Mouse (Mus musculus) spleen, adult 18-20 months (tissue): Measurements from ENCODE around the gene C1qbp.

Experiments
- DNase-seq, 2 experiments: peaks; one replicate each; pipeline ENCODE4 v3.0.0; 2022; ENCODE audit warnings: mixed read lengths in 2 of 2

C1qbp gene

DNA sequence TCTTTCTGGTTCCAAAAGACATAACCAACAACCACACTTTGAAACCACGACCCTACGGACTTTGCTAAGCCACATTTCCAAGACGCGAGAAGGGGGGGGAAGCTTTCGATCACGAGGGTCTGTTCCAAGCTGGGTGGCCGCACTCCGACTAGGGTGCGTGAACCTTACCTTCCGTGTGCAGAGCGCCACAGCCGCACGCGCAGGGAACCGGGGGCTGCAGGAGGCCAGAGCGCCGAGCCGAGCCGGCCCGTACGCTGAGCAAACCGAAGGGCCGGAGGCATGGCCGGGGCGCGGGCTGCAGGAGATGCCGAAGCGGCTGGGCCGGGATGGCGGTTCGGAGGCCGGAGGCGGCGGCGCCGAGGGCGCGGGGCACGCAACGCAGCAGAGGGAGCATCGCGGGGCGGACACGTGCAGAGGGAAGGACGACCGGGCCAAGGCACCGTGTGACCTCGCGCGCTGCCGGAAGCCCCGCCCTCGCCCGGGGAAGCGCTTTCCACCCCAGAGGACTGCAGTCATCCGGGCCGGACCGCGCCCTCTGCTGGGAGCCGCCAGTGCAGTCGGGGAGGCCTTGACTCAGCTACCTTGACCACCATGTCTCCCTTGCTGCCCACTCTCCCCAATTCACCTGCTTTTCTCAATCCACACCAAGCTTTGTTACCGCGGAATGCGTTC, at the start of gene C1qbp:
TSS of gene C1qbp (minus strand) at position 470 of the 672 bp plus-strand sequence.
- DNase-seq = peak; percentile 86 to 96

GRCm38 (mm10) chr11:71032070-71032469, 49.2 kb upstream of the C1qbp start:
- DNase-seq = no peak

DNA sequence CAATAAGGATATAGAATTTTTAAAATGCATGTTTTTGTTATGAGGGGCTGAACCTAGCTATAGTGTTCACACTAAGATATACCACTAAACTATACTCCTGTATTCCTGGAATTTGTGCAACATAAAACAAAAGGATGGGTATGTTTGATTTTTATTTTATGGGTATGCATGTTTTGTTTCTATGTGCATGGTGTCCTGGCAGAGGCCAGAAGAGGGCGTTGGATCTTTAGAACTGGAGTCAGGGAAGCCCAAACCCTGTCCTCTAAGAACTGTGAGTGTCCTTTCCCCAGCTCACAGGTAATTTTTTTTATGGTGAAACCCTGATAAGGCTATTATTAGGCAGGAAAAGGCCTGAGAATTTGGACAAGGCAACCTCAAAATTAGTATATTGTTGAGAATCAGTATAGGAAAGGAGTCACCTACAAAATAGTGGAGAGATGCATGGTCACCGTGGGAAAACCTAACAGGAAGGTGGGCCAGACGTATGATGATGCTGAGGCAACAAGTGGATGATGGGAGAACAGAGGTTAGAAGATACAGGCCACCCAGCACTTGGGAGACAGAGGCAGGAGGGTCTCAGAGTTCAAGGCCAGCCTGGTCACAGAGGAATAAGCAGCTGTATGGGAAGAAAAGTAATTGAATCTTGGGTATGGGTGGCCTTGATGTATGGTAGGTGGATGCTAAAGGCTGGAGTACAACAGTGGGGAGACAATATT, 46.7 kb upstream of the C1qbp start:
- DNase-seq = no peak

GRCm38 (mm10) chr11:71028280-71028679, 45.5 kb upstream of the C1qbp start:
- DNase-seq = no peak

DNA sequence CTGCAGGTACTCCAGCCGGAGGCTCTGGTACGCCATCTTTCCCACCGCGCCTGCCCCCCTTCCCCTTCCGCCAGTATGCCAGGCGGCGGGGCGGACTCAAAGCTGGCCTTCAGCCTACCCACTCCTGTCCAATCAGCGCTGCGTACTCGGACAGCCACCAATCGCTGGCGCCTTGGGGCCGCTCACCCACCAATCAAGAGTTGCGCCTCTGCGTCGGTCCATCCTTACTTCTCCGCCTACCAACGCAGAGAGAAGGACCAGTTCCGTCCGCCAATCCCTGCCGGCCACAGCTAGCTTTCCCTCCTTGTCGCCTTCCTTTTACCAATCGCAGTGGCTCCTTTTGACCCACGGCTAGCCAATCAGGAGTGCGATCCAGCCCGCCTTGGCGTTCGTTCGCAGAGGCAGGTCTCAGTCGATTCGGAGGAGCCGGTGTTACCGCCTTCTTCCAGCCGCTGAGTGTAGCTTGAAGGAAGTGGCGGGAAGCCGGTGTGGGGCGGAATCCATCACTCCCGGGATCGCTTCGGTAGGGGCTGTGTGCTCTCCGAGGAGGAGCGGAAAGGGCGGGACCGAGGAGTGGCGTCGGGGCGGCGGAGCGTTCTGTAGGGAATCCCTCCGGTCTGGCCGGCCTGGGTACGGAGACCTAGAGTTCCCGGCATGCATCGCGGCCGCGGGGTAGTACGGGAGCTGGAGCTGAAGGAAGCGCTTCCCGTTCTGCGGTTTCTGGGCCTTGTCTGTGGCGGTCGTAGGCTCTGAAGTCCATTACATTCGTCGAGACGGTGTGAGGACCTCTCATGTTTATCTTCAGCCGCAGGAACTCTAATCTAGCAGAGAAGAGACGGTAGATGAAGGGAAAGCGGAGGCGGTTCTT, 36.6 kb upstream of the C1qbp start, which contains the start of the genes Mis12 and Derl2:
TSS of gene Mis12 (plus strand) at position 411 of the 868 bp plus-strand sequence.
TSS of gene Derl2 (minus strand) at position 641 of the 868 bp plus-strand sequence.
- DNase-seq = peak; percentile 91 to 96

GRCm38 (mm10) chr11:71018416-71019200, 35.8 kb upstream of the C1qbp start:
- no peak for DNase-seq

- DNase-seq = no peak
Observed at GRCm38 (mm10) chr11:71017051-71017450, 34.2 kb upstream of the C1qbp start.

DNA sequence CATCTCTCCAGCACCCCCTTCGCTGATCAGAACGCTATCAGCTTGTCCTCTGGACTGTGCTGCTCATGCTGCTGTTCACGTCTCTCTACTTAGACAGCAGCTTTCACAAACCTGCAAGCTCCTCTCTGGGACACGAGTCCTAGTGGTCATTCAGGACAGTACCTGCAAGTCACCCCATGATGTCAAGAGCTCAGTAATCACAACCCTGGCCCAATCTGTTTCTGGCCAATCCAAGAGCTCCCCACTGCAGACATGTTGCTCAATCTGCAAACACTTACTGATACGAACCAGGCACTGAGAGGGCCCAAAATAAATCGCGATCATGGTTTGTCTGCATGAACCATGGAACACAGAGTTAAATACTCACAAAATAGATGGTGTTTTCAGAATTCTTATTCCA, 29.9 kb upstream of the C1qbp start:
- no peak for DNase-seq

DNA sequence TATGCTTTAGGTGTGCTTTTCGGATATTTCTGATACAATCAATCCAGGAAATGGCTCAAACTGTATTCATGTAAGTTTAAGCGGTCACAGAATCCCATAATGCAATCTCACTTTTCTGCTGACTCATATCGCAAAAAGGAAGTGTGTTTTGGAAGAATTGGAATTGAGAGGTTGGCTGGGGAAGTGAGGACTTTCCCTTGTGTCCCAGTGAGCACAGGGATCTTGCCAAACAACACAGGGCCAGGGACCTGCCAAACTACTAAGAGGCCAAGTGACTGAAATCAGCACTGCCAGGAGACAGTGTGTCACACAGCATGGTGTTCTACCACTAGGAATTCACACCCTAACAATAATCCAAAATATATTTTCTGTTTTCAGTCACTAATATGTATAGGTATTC, 25.5 kb upstream of the C1qbp start:
- DNase-seq = no peak

- no peak for DNase-seq
Observed at GRCm38 (mm10) chr11:71007831-71008230, 25.0 kb upstream of the C1qbp start.

DNA sequence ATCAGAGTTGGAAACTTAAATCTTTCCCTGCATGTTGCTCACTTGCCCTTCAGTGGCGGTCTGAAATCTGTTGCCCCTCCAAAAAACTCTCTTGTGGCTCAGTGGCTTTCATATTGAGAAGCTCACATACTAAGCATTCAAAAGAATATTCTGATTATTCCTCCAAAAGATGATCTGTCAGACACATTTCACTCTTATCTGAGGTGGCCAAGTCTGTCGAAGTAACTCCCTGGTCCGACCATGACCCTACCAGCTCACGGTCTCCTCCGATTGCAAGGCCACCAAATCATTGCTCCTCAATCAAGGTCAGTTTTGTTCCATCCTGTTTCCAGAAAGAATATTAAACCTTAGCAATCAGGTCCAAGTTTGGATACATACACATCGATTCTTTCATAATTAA, 24.2 kb upstream of the C1qbp start:
- no peak for DNase-seq

GRCm38 (mm10) chr11:71005046-71005445, 22.2 kb upstream of the C1qbp start:
- DNase-seq = no peak

DNA sequence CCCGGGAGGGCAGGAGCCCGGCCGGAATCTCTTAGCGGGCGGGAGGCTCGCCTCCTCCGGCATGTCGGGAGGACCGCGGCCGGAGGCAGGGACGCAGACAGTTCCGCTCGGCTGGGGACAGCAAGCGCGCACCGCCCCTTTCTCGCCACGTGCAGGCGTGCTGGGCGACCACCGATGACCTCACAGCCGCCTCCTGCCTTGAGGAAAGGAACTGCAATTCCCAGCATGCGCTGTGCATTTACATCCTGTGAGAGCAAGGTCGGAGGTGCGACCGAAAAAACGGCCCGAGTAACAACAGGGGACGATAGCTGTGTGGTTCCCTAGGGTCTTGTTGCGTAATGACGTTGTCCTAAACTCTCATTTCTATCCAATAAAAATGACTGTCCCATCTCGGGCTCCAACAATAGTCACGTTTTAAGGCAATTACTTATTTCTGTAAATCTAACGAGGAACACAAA, 21.5 kb upstream of the C1qbp start, which contains the start of gene Dhx33:
TSS of gene Dhx33 (minus strand) at position 122 of the 458 bp plus-strand sequence.
- DNase-seq = peak; percentile 91 to 94

DNA sequence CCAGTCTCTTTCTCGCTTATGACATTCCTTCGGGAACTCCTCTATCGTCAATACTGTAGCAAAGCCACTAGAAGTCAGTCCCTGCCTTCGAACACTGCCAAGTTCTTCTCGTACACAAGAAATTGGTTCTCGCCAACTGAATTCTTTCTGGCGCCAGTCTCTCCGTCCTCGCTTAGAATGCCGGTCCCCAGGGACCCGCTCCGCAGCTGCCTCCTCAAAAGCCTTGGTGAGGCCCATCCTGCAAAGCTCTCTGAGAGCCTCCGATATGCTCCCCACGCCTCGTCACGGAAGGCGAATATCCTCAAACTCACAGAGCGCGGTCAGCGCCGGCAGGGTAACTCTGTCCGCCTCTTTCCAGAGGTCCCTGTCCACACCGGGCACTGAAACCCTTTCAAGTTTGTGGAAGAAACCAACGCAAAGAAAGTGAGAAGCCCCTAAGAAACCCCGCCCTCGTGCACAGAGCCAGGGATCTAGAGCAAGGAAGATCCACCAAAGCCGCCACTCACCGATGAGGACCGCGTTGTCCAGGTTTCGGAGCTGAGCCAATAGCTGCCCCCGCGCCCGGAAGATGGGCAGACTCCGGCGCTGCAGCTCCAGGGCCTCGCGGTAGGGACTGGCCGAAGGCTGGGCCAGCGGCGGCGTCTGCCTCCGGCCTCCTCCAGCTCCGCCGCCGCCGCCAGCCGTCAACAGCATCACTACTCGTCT, 20.9 kb upstream of the C1qbp start:
- no peak for DNase-seq

DNA sequence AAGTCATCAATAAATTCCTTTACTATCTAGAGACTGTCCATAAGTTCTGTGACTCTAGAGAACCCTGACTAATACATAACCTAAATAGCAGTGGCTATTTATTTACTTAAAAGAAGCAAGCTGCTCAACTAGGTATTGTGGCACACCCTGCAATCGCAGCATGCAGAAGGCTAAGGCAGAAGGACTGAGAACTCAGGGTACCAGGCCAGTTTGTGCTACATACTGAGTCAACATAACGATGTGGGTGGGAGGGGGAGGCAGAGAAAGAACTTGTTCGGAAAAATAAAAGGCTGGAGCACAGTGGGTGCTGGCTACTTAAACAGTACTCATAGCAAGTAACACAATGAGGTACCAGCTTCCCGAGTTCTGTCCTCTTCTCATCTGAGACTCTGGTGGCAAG, 18.3 kb upstream of the C1qbp start:
- no peak for DNase-seq

DNA sequence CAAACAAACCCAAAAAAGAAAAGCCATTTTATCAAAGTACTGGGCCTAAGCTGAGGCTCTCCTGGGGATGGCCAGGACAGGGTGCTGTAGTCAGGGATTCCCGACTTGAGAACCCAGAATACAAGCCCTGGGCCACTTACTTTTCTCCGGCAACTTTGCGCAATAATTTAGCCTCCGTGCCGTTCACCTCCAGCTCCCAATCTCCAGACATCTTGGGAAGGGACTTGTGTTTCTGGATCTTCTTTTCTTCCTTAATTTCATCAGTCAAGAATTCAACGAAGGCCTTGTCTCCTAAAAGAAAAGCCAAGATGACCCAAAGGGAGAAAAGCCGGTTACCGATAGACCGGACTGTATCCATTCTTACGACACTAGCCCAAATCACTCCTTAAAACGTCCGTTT, 796 bp downstream of the C1qbp start:
- DNase-seq = no peak

GRCm38 (mm10) chr11:70980751-70981510, 1.9 kb downstream of the C1qbp start:
- no peak for DNase-seq

DNA sequence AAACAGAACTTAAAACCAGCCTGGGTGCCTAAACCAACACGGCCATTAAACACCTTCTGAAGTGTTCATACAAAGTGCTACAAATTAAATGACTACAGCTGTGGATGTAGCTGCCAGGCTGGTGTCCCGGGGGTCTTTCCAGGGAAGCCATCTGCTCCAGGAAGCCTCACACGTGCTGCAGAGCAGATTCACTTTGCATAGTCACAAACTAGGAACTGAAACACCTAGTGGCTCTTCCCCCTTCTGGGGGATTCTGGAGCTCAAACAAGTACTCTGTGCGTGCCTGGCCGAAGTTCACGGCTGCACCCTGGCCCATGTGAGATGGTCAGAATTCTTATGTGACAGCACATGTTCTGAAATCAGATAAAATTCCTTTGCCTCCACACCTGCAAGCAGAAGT, 2.6 kb downstream of the C1qbp start:
- no peak for DNase-seq

- no peak for DNase-seq
Observed at GRCm38 (mm10) chr11:70977293-70977692, 5.5 kb downstream of the C1qbp start.

- DNase-seq = no peak
Observed at GRCm38 (mm10) chr11:70975193-70975592, 7.6 kb downstream of the C1qbp start.

DNA sequence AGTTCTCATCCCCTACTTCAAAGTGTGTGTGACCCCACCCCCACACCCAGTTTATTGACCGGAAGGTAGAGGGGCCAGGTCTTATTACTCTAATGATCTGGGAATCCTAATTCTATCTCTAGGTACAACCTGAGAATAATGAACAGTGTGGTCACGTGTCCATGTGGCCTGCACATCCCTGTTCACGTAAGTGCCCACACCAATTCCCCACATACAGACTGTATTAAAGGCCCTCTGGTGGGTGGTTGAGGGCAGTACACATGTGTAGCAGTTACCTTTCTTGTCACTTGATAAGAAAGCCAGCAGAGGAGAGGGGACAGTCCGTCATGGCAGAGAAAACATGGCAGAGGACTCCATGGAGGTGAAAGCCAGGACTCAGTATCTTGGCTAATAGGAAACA, 8.9 kb downstream of the C1qbp start:
- DNase-seq = no peak
